Mouse (Mus musculus): Measurements from ENCODE around the gene Krtap9-1. TPM values are rescaled to one million over a fixed set of nuclear protein-coding genes. Genes with fewer than 3 reads are reported as not detected.

The Krtap9-1 gene
- polyA plus RNA-seq, 1 experiment: not detected

- no peak within 1 kb of the TSS for H3K4me3 ChIP-seq (ENCODE audit: insufficient read depth, low read length)
- no peaks in the 10 kb centered on the region for H3K4me1 ChIP-seq (ENCODE audit: control insufficient read depth, insufficient read depth, low read length)
- no peak for TF ChIP-seq POLR2A (IDR thresholded peaks at IDR 0.05; ENCODE audit: low read depth, low read length)
- no peak for TF ChIP-seq CTCF (IDR thresholded peaks at IDR 0.05; ENCODE audit: borderline replicate concordance, insufficient read depth, low read length)
- no peak within 1 kb of the TSS for H3K27ac ChIP-seq (ENCODE audit: insufficient read depth, low read length)
These were observed 41.3 kb downstream of the Krtap9-1 start, which contains the start of gene Gm11565 for GRCm38 (mm10) chr11:99914451-99914850. Gm11565 (plus strand) TSS chr11:99914751.

Other genes starting within 250 kb of the Krtap9-1 start
- gene Krtap4-1, start 245.2 kb upstream of the Krtap9-1 start, polyA plus RNA-seq (2011; ENCODE audit: insufficient read length, low read depth, missing spikeins): not detected in 2 replicates
- not detected in 2 replicates for gene Krtap4-2, start 238.3 kb upstream of the Krtap9-1 start, polyA plus RNA-seq (2011; ENCODE audit: insufficient read length, low read depth, missing spikeins)
- gene Krtap4-7, start 229.3 kb upstream of the Krtap9-1 start, polyA plus RNA-seq (2011; ENCODE audit: insufficient read length, low read depth, missing spikeins): not detected in 2 replicates
- not detected in 2 replicates for gene Gm11555, start 223.2 kb upstream of the Krtap9-1 start, polyA plus RNA-seq (2011; ENCODE audit: insufficient read length, low read depth, missing spikeins)
- not detected in 2 replicates for gene Gm11563, start 214.4 kb upstream of the Krtap9-1 start, polyA plus RNA-seq (2011; ENCODE audit: insufficient read length, low read depth, missing spikeins)
- gene Krtap4-6, start 207.4 kb upstream of the Krtap9-1 start, polyA plus RNA-seq (2011; ENCODE audit: insufficient read length, low read depth, missing spikeins): not detected in 2 replicates
- not detected in 2 replicates for gene Gm14190, start 182.6 kb upstream of the Krtap9-1 start, polyA plus RNA-seq (2011; ENCODE audit: insufficient read length, low read depth, missing spikeins)
- gene Gm14180, start 139.1 kb upstream of the Krtap9-1 start, polyA plus RNA-seq (2011; ENCODE audit: insufficient read length, low read depth, missing spikeins): not detected in 2 replicates
- gene Gm11595, start 100.5 kb upstream of the Krtap9-1 start, polyA plus RNA-seq (2011; ENCODE audit: insufficient read length, low read depth, missing spikeins): not detected in 2 replicates
- gene Krtap4-8, start 92.7 kb upstream of the Krtap9-1 start, polyA plus RNA-seq (2011; ENCODE audit: insufficient read length, low read depth, missing spikeins): not detected in 2 replicates
- not detected in 2 replicates for gene Krtap4-9, start 88.2 kb upstream of the Krtap9-1 start, polyA plus RNA-seq (2011; ENCODE audit: insufficient read length, low read depth, missing spikeins)
- gene Gm11596, start 79.9 kb upstream of the Krtap9-1 start, polyA plus RNA-seq (2011; ENCODE audit: insufficient read length, low read depth, missing spikeins): not detected in 2 replicates
- gene Gm11569, start 74.5 kb upstream of the Krtap9-1 start, polyA plus RNA-seq (2011; ENCODE audit: insufficient read length, low read depth, missing spikeins): not detected in 2 replicates
- not detected in 2 replicates for gene Gm11554, start 68.9 kb upstream of the Krtap9-1 start, polyA plus RNA-seq (2011; ENCODE audit: insufficient read length, low read depth, missing spikeins)
- not detected in 2 replicates for gene Krtap4-13, start 63.5 kb upstream of the Krtap9-1 start, polyA plus RNA-seq (2011; ENCODE audit: insufficient read length, low read depth, missing spikeins)
- gene Gm11564, start 57.7 kb upstream of the Krtap9-1 start, polyA plus RNA-seq (2011; ENCODE audit: insufficient read length, low read depth, missing spikeins): not detected in 2 replicates
- gene 2300003K06Rik, start 35.3 kb upstream of the Krtap9-1 start, polyA plus RNA-seq (2011; ENCODE audit: insufficient read length, low read depth, missing spikeins): not detected in 2 replicates
- gene Krtap4-16, start 21.8 kb upstream of the Krtap9-1 start, polyA plus RNA-seq (2011; ENCODE audit: insufficient read length, low read depth, missing spikeins): not detected in 2 replicates
- gene Gm11568, start 15.5 kb upstream of the Krtap9-1 start, polyA plus RNA-seq (2011; ENCODE audit: insufficient read length, low read depth, missing spikeins): not detected in 2 replicates
- not detected in 2 replicates for gene Gm11559, start 8.9 kb upstream of the Krtap9-1 start, polyA plus RNA-seq (2011; ENCODE audit: insufficient read length, low read depth, missing spikeins)
- not detected in 2 replicates for gene Gm11567, start 5.8 kb downstream of the Krtap9-1 start, polyA plus RNA-seq (2011; ENCODE audit: insufficient read length, low read depth, missing spikeins)
- gene Krtap31-1, start 34.5 kb downstream of the Krtap9-1 start, polyA plus RNA-seq (2011; ENCODE audit: insufficient read length, low read depth, missing spikeins): not detected in 2 replicates
- gene Gm11565, start 41.4 kb downstream of the Krtap9-1 start, polyA plus RNA-seq (2011; ENCODE audit: insufficient read length, low read depth, missing spikeins): not detected in 2 replicates
- not detected in 2 replicates for gene Krtap31-2, start 62.9 kb downstream of the Krtap9-1 start, polyA plus RNA-seq (2011; ENCODE audit: insufficient read length, low read depth, missing spikeins)
- gene Krtap9-5, start 75.1 kb downstream of the Krtap9-1 start, polyA plus RNA-seq (2011; ENCODE audit: insufficient read length, low read depth, missing spikeins): not detected in 2 replicates
- gene Krtap29-1, start 105.7 kb downstream of the Krtap9-1 start, polyA plus RNA-seq (2011; ENCODE audit: insufficient read length, low read depth, missing spikeins): not detected in 2 replicates
- not detected in 2 replicates for gene Krtap16-1, start 113.2 kb downstream of the Krtap9-1 start, polyA plus RNA-seq (2011; ENCODE audit: insufficient read length, low read depth, missing spikeins)
- gene Krtap17-1, start 120.6 kb downstream of the Krtap9-1 start, polyA plus RNA-seq (2011; ENCODE audit: insufficient read length, low read depth, missing spikeins): not detected in 2 replicates
- not detected in 2 replicates for gene Krt33a, start 142.8 kb downstream of the Krtap9-1 start, polyA plus RNA-seq (2011; ENCODE audit: insufficient read length, low read depth, missing spikeins)
- gene Krt33b, start 156.5 kb downstream of the Krtap9-1 start, polyA plus RNA-seq (2011; ENCODE audit: insufficient read length, low read depth, missing spikeins): not detected in 2 replicates
- not detected in 2 replicates for gene Krt34, start 168.2 kb downstream of the Krtap9-1 start, polyA plus RNA-seq (2011; ENCODE audit: insufficient read length, low read depth, missing spikeins)
- gene Krt31, start 177.2 kb downstream of the Krtap9-1 start, polyA plus RNA-seq (2011; ENCODE audit: insufficient read length, low read depth, missing spikeins): not detected in 2 replicates
- not detected in 2 replicates for gene Krt32, start 214.8 kb downstream of the Krtap9-1 start, polyA plus RNA-seq (2011; ENCODE audit: insufficient read length, low read depth, missing spikeins)
- gene Krt35, start 222.9 kb downstream of the Krtap9-1 start, polyA plus RNA-seq (2011; ENCODE audit: insufficient read length, low read depth, missing spikeins): not detected in 2 replicates
- gene Krt36, start 232.2 kb downstream of the Krtap9-1 start, polyA plus RNA-seq (2011; ENCODE audit: insufficient read length, low read depth, missing spikeins): not detected in 2 replicates
- gene Krt13, start 248.2 kb downstream of the Krtap9-1 start, polyA plus RNA-seq (2011; ENCODE audit: insufficient read length, low read depth, missing spikeins): not detected in 2 replicates